Mouse (Mus musculus) kidney, postnatal 36 days (tissue): ENCODE measurements around the gene Slc6a6.
A peak's percentile ranks its signal among the peaks of the same experiment; 100 is the strongest.

Experiments used
- DNase-seq, 2 experiments: peaks; one replicate each; pipeline ENCODE4 v3.0.0; 2021 to 2022; ENCODE audit warnings: mixed read lengths in 2 of 2

The Slc6a6 gene

GRCm38 (mm10) chr6:91795640-91796039 is 111.8 kb downstream of the Slc6a6 start:
- peak; percentile 13 to 47 for DNase-seq

- DNase-seq = peak; percentile 87
Measured at GRCm38 (mm10) chr6:91796064-91796463, 112.2 kb downstream of the Slc6a6 start.

GRCm38 (mm10) chr6:91796736-91797135 is 112.9 kb downstream of the Slc6a6 start:
- DNase-seq = no peak

GRCm38 (mm10) chr6:91798496-91798895 is 114.6 kb downstream of the Slc6a6 start:
- DNase-seq = no peak

- no peak for DNase-seq
Measured at GRCm38 (mm10) chr6:91804177-91804576, 120.3 kb downstream of the Slc6a6 start.

GRCm38 (mm10) chr6:91807169-91807568 is 123.3 kb downstream of the Slc6a6 start:
- no peak for DNase-seq

- DNase-seq = no peak
Measured at GRCm38 (mm10) chr6:91808022-91808421, 124.2 kb downstream of the Slc6a6 start.
